In the genomic region with DNA sequence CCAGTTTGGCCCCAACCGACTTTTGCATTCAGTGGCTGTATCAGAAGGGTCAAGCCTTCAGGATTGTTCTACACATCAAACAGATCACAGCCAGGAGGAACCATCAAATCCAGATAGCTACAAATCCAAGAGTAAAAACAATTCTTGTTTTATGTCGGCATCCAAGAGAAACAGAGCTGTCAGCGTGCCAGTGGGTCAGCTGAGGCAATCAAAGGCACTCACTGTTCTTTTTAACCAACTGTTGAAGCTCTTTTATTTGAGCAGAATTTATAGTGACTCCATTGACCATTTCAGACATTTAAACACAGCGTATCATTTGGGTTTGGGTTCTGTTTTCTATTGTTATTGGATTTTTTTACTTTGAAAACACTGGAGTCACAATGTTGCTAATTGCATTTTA, we compare ENCODE assay signal across 13 mouse cellular contexts. TPM values are rescaled to one million over a fixed set of nuclear protein-coding genes. Genes with fewer than 3 reads are reported as not detected.
DNase-seq lines count a peak whose midpoint lies in the region; ATAC-seq and TF ChIP-seq lines count a peak whose summit lies in the region.
"Had no signal": no experiment of that assay in that cellular context is flagged by ENCODE, and none has a peak within 500 bp of the region (broad histone marks: within the 10 kb centered on the region; RNA-seq: fewer than 3 reads in every experiment).

No protein-coding gene starts in this region.

- no peak for ATAC-seq in cerebellum, adult (ENCODE audit: insufficient number of reproducible peaks, low FRiP score, low TSS enrichment)

- DNase-seq in cerebellum, postnatal 10 days, result peak; percentile 17 to 45
- peak; percentile 14 for DNase-seq in kidney, postnatal 14 days
- DNase-seq in kidney, adult 11 months, result no peak
- DNase-seq in NIH3T3 (ENCODE audit: low read depth) (peak; percentile 2), adipocyte (ENCODE audit: low spot score) (no peak)
- no peak for DNase-seq in left cerebral cortex, adult 2 months (ENCODE audit: extremely low spot score in 1 of 2, low spot score in 2 of 2)
- DNase-seq in urinary bladder, postnatal 4 days (ENCODE audit: low spot score in 2 of 2), result no peak
- DNase-seq: adrenal gland, adult 2 months; heart, adult 18-20 months; spleen, adult 18-20 months had no signal

- no peak for TF ChIP-seq CTCF in left cerebral cortex, adult 2 months (IDR thresholded peaks at IDR 0.05)

- peak overlapping the region; percentile 26; the same call in 1 of the 2 replicates for H3K27ac ChIP-seq in left cerebral cortex, adult 2 months
- H3K27ac ChIP-seq: lung, embryonic 15.5 days; stomach, postnatal 0 days had no signal

- intact Hi-C loops in left cerebral cortex, adult 2 months (cut with DNase I), result no loop called here

- no peak overlapping the region for H3K4me3 ChIP-seq in left cerebral cortex, adult 2 months
- H3K4me3 ChIP-seq: lung, embryonic 15.5 days had no signal

RNA-seq across cellular contexts. Expression of a gene that starts 34.9 kb away (rescaled TPM):
- total RNA-seq in left cerebral cortex, adult 2 months (2021), result 10 to 100 TPM; 19.0 to 24.2 TPM

Comparison
In these comparisons a context has a peak if more than half of its experiments do, and no peak if none do; other contexts are left out.
1. DNase-seq: peak in cerebellum, postnatal 10 days (2 of 2), kidney, postnatal 14 days (single experiment) and NIH3T3 (single experiment); none in kidney, adult 11 months (single experiment), left cerebral cortex, adult 2 months (0 of 2), adipocyte (single experiment) and urinary bladder, postnatal 4 days (0 of 2).